Mouse (Mus musculus) brain, embryonic 14.5 days (tissue): ENCODE data around the gene D5Ertd579e. TPM values are rescaled to one million over a fixed set of nuclear protein-coding genes. Genes with fewer than 3 reads are reported as not detected.
A peak's percentile ranks its signal among the peaks of the same experiment; 100 is the strongest.
"Not testable (repeated sequence)": the region's sequence is repeated elsewhere in the genome, so short reads cannot be mapped to it uniquely, and the experiment has no call there.

Experiments used
- DNase-seq: peaks from one replicate; pipeline ENCODE4 v3.0.0-alpha.2; 2011; ENCODE audit warnings: low read depth
- CTCF ChIP-seq: fragments of 200-500 bp; IDR thresholded peaks from 2 replicates; pipeline ENCODE4 v1.5.1; 2012; ENCODE audit warnings: inconsistent platforms, mild to moderate bottlenecking, moderate library complexity, borderline replicate concordance; ENCODE audit not compliant: insufficient read depth, insufficient read length; ENCODE audit errors: extremely low read depth
- POLR2A ChIP-seq: fragments of 200-500 bp; IDR thresholded peaks from 2 replicates; pipeline ENCODE4 v1.6.1; 2012; ENCODE audit warnings: mild to moderate bottlenecking, inconsistent platforms, borderline replicate concordance; ENCODE audit not compliant: poor library complexity, insufficient read depth, insufficient read length, severe bottlenecking; ENCODE audit errors: extremely low read depth
- polyA plus RNA-seq: library from polyadenylated mRNA; depleted of rRNA; stranded (reverse); fragments of >200 nt; gene quantifications from 2 replicates; pipeline ENCODE4 v1.2.3, GENCODE M21; 2012

Gene D5Ertd579e
- polyA plus RNA-seq, 1 experiment = 58.3 TPM

GRCm38 (mm10) chr5:36669021-36670008 is 26.5 kb downstream of the D5Ertd579e start:
- DNase-seq = no peak
- TF ChIP-seq CTCF (no peak), POLR2A (no peak)

DNA sequence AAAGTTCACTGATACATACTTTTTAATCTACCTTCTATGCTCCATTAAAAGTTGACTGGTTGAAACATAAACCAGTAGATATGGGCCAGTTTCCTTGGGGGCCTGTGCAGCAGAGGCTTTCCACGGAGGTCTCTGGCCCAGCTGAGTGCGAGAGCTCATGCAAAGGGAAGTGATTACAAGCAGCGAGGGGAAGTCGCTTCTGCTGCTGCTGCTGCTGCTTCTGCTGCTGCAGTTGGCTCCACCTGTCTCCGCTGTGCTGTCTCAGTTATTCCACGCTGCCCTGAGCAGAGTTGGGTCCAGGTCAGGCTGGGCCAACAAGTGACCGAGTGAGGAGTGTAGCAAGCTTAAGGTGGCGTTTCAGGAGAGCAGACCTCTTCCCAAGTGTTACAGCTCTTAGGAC is 27.3 kb downstream of the D5Ertd579e start:
- DNase-seq = no peak
- TF ChIP-seq CTCF = no peak

DNA sequence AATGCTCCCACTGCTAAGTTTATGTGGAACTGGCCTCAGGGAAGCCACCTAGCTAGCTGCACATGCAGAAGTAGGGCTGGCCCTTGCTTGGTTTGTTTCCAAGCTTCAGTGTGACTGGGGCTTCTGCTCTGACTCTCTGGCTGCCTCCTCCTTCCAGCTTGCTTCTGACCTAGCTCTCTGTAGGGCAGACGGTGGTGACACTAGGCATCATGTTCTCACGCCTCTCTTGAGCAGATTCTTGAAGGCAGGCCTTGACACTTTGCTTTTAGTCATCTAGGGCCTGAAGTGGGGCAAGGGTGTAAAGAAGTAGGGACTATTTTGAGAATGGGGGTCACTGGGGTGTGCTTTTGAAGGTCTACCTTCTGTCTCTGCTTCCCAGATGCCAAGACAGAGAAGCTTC is 27.8 kb downstream of the D5Ertd579e start:
- DNase-seq = not testable (repeated sequence)

- no peak for DNase-seq
- TF ChIP-seq CTCF (no peak), POLR2A (no peak)
These were observed 28.7 kb downstream of the D5Ertd579e start for GRCm38 (mm10) chr5:36667165-36667564.

DNA sequence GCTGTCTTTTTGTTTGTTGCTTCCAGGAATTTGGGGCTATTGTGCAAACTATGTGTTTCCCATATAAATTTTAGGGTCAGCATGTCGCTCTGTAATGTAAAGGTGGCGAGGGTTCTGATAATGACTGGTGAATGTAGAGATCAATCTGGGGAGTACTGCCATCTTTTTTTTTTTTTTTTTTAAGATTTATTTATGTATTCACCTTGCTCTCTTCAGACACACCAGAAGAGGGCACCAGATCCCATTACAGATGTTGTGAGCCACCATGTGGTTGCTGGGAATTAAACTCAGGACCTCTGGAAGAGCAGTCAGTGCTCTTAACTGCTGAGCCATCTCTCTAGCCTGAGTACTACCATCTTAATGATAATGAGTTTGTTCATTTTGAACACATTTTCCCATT is 29.1 kb downstream of the D5Ertd579e start:
- not testable (repeated sequence) for DNase-seq

GRCm38 (mm10) chr5:36663329-36663728 is 32.5 kb downstream of the D5Ertd579e start:
- TF ChIP-seq CTCF (no peak), POLR2A (no peak)
- DNase-seq = no peak

DNA sequence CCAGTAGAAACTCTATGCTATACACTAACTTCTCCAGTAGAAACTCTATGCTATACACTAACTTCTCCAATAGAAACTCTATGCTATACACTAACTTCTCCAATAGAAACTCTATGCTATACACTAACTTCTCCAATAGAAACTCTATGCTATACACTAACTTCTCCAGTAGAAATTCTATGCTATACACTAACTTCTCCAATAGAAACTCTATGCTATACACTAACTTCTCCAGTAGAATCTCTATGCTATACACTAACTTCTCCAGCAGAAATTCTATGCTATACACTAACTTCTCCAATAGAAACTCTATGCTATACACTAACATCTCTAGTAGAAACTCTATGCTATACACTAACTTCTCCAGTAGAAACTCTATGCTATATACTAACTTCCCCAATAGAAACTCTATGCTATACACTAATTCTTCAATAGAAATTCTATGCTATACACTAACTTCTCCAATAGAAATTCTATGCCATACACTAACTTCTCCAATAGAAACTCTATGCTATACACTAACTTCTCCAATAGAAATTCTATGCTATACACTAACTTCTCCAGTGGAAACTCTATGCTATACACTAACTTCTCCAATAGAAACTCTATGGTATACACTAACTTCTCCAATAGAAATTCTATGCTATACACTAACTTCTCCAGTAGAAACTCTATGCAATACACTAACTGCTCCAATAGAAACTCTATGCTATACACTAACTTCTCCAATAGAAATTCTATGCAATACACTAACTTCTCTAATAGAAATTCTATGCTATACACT is 34.7 kb downstream of the D5Ertd579e start:
- DNase-seq = peak; percentile 55

DNA sequence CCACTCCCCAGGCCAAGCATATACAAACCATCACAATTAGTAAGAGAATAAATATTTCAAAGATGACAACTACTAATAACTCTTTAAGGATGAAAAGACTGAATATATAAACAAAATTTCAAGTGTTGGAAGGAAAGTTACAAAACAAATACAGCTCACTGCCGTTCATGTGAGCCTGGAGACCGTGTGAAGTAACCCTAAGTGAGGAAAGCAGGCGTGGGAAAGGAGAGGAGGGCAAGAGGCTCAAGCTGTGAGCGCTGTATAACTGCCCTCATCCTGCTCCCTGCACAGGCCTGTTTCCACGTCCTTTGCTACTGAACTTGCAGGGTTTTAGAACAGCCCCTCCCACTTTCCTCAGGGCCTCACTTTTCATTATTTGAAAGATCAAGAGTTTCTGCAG is 70.2 kb downstream of the D5Ertd579e start:
- TF ChIP-seq CTCF (no peak), POLR2A (no peak)
- DNase-seq = no peak

DNA sequence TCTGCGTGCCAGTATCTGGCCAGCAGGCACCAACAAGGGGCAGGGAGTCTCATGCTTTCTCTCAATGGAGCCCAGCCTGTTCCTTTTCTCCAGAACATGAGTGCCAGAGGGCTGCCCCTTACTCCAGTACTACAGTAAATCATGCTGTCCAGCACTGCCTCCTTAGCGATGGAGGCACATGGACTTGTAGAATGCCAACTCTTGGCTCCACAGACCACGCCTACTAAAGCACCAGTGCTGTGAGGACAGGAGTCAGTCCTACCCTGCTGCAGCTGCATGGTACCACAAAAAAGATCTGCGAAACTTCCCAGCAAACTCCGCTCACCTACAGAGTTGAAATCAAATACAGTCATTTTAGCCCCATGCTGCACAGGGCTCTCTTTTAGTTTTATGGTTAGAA is 72.2 kb downstream of the D5Ertd579e start:
- TF ChIP-seq CTCF = no peak
- no peak for DNase-seq

DNA sequence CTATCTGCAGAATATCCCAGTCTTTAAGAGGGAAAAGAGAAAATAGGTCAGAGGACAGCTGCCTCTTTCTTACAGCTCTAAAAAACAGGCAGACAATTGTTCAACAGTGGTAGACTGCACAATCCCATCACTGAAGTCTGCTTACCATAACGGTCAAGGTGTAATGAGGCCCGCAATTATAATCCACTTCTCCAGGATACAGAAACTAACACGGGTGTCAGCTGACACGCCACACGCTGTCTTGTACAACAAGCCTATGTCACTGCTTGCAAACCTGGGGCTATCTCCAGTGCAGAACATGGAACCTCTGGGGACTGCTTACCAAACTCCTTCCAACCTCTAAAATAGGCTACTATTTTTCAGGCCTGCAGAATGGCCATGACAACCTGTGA is 74.8 kb downstream of the D5Ertd579e start:
- TF ChIP-seq POLR2A (no peak), CTCF (no peak)

DNA sequence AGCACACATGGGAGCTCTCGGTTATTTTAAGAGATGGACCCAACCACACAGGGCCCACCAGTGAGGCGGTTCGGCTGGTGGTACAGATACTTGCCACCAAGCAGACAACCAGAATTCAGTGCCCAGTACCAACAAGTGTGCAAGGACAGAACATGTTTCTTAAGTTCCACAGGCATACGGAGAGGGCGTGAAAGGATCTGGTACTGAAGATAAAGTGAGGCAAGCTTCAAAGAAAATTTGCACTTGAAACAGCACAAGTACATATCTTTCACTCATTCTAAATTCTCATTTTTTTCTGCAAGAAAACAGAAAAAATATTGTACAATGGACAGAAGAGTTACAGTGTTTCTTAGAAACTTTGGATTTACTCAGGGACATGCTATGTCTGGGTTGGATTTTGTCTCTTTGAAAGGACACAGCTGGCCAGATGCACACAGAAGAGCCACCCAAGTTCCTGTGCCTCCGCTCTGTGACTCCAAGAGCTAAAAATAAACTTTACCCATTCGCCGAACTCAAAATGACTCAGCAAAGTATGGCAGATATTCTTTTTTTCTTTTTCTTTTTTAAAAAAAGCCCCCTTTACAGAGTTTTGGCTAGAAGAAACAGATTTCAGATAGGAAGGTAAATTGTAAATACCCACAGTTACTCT is 75.3 kb downstream of the D5Ertd579e start:
- no peak for DNase-seq
- TF ChIP-seq POLR2A (no peak), CTCF (no peak)

More for the DNA sequence above, 74.8 kb downstream of the D5Ertd579e start:
- no peak for DNase-seq

- DNase-seq = no peak
- no peak for TF ChIP-seq POLR2A
- TF ChIP-seq CTCF = no peak
These were observed 76.9 kb downstream of the D5Ertd579e start for GRCm38 (mm10) chr5:36618890-36619289.

- no peak for TF ChIP-seq POLR2A
- TF ChIP-seq CTCF = no peak
- no peak for DNase-seq
These were observed 77.5 kb downstream of the D5Ertd579e start for GRCm38 (mm10) chr5:36618356-36618755.
